Mouse (Mus musculus) limb, embryonic 15.5 days (tissue): Measurements from ENCODE around the gene Hid1. TPM values are rescaled to one million over a fixed set of nuclear protein-coding genes. Genes with fewer than 3 reads are reported as not detected.
"Not testable (repeated sequence)": the region's sequence is repeated elsewhere in the genome, so short reads cannot be mapped to it uniquely, and the experiment has no call there.

Experiments used
- ATAC-seq: fragments of 200-750 bp; cut with Nextera tagmentation; 2 replicates; pipeline ENCODE4 v1.8.0; 2017; ENCODE audit warnings: low read depth, moderate TSS enrichment; ENCODE audit not compliant: insufficient number of reproducible peaks, low FRiP score, low TSS enrichment
- H3K27ac ChIP-seq: fragments of 300-500 bp; sonication (generic); 2 replicates; pipeline ENCODE4 v1.5.1; 2015; ENCODE audit warnings: moderate library complexity, mild to moderate bottlenecking, inconsistent platforms
- H3K27me3 ChIP-seq: fragments of 300-500 bp; sonication (generic); 2 replicates; pipeline ENCODE4 v1.6.1; 2015; ENCODE audit warnings: inconsistent platforms
- H3K36me3 ChIP-seq: fragments of 300-500 bp; sonication (generic); 2 replicates; pipeline ENCODE4 v1.6.1; 2015; ENCODE audit warnings: inconsistent platforms
- H3K4me1 ChIP-seq: fragments of 300-500 bp; sonication (generic); 2 replicates; pipeline ENCODE4 v1.6.1; 2015; ENCODE audit warnings: inconsistent platforms
- H3K4me2 ChIP-seq: fragments of 300-500 bp; sonication (generic); 2 replicates; pipeline ENCODE4 v1.6.1; 2015; ENCODE audit warnings: mild to moderate bottlenecking, inconsistent platforms
- H3K4me3 ChIP-seq: fragments of 300-500 bp; sonication (generic); 2 replicates; pipeline ENCODE4 v1.5.1; 2015; ENCODE audit warnings: mild to moderate bottlenecking, inconsistent platforms
- H3K9ac ChIP-seq: fragments of 300-500 bp; sonication (generic); 2 replicates; pipeline ENCODE4 v1.6.1; 2015; ENCODE audit warnings: inconsistent platforms
- H3K9me3 ChIP-seq: fragments of 300-500 bp; sonication (generic); 2 replicates; pipeline ENCODE4 v1.6.1; 2016; ENCODE audit warnings: inconsistent platforms
- WGBS: fragments of 180-500 bp; shearing (Covaris S2); methylation state at CpG from one replicate; pipeline ENCODE4 v1.1.7; 2015; 5-methylcytosine and 5-hydroxymethylcytosine counted together
- polyA plus RNA-seq: library from polyadenylated mRNA; unstranded; fragments of >200 nt; fragmentation: Nextera tagmentation; extraction: Ambion mirVana; gene quantifications from 2 replicates; pipeline ENCODE4 v1.2.1, GENCODE M21; 2015

The Hid1 gene
- polyA plus RNA-seq, 1 experiment from 2014 or later: 3.9 TPM

GRCm38 (mm10) chr11:115386859-115387258, 19.3 kb upstream of the Hid1 start:
- H3K9ac ChIP-seq, H3K27ac ChIP-seq, ATAC-seq: not testable (repeated sequence)

GRCm38 (mm10) chr11:115384587-115384986, 17.0 kb upstream of the Hid1 start:
- WGBS: 72% methylated on average over 5 of the region's 5 CpGs
- Histone ChIP-seq H3K9ac (no peak overlapping the region), H3K9me3 (no peaks in the 10 kb centered on the region), H3K4me2 (no peak overlapping the region), H3K27me3 (no peaks in the 10 kb centered on the region), H3K36me3 (no peaks in the 10 kb centered on the region), H3K4me1 (peaks cover 40% of the 10 kb centered on the region), H3K27ac (no peak overlapping the region), H3K4me3 (no peak overlapping the region)
- no peak for ATAC-seq

More at GRCm38 (mm10) chr11:115386859-115387258, 19.3 kb upstream of the Hid1 start:
- H3K4me2 ChIP-seq, H3K4me3 ChIP-seq, H3K27me3 ChIP-seq, H3K9me3 ChIP-seq: not testable (repeated sequence)
- H3K4me1 ChIP-seq: peaks cover 36% of the 10 kb centered on the region
- H3K36me3 ChIP-seq: peaks cover 17% of the 10 kb centered on the region
- WGBS: 76% methylated on average over 3 of the region's 3 CpGs

- H3K4me3 ChIP-seq: peak overlapping the region; percentile 84; the same call in 1 of the 2 replicates
Observed at GRCm38 (mm10) chr11:115383701-115384474, 16.3 kb upstream of the Hid1 start.

GRCm38 (mm10) chr11:115382891-115383290, 15.3 kb upstream of the Hid1 start:
- Histone ChIP-seq H3K9ac (0 out of 2 replicates have a peak overlapping the region, but pooled peaks have one; percentile 1), H3K4me1 (peaks cover 40% of the 10 kb centered on the region), H3K9me3 (no peaks in the 10 kb centered on the region), H3K27me3 (no peaks in the 10 kb centered on the region), H3K27ac (peak overlapping the region; percentile 88; the same call in 1 of the 2 replicates), H3K4me3 (peak overlapping the region; percentile 84), H3K36me3 (no peaks in the 10 kb centered on the region), H3K4me2 (peak overlapping the region; percentile 81)
- no peak for ATAC-seq
- 19% methylated on average over 5 of the region's 5 CpGs for WGBS

More at GRCm38 (mm10) chr11:115383701-115384474, 16.3 kb upstream of the Hid1 start:
- H3K27me3 ChIP-seq: no peaks in the 10 kb centered on the region
- H3K9ac ChIP-seq: no peak overlapping the region
- no peaks in the 10 kb centered on the region for H3K36me3 ChIP-seq
- ATAC-seq: no peak
- H3K9me3 ChIP-seq: no peaks in the 10 kb centered on the region
- 42% methylated on average over 16 of the region's 16 CpGs for WGBS
- H3K4me2 ChIP-seq: peak overlapping the region; percentile 81
- peaks cover 40% of the 10 kb centered on the region for H3K4me1 ChIP-seq
- no peak overlapping the region for H3K27ac ChIP-seq

GRCm38 (mm10) chr11:115381743-115382539, 14.4 kb upstream of the Hid1 start, which contains the start of gene Cdr2l:
Cdr2l (plus strand) TSS chr11:115381916.
- H3K4me3 ChIP-seq: peak within 1 kb of the TSS; percentile 84
- under 1% methylated on average over 74 of the region's 76 CpGs for WGBS
- no peaks in the 10 kb centered on the region for H3K9me3 ChIP-seq
- H3K4me2 ChIP-seq: peak within 1 kb of the TSS; percentile 81
- H3K36me3 ChIP-seq: no peaks in the 10 kb centered on the region
- peak within 1 kb of the TSS; percentile 88 for H3K27ac ChIP-seq
- ATAC-seq: peak; percentile 83
- H3K9ac ChIP-seq: peak within 1 kb of the TSS; percentile 79
- H3K27me3 ChIP-seq: no peaks in the 10 kb centered on the region
- peaks cover 40% of the 10 kb centered on the region for H3K4me1 ChIP-seq

- Histone ChIP-seq H3K27me3 (no peaks in the 10 kb centered on the region), H3K4me1 (peaks cover 40% of the 10 kb centered on the region), H3K36me3 (no peaks in the 10 kb centered on the region), H3K4me3 (peak overlapping the region; percentile 84), H3K9me3 (no peaks in the 10 kb centered on the region), H3K4me2 (peak overlapping the region; percentile 81), H3K9ac (no peak overlapping the region), H3K27ac (peak overlapping the region; percentile 22)
- no peak for ATAC-seq
- WGBS: 9% methylated on average over 9 of the region's 9 CpGs
Observed at GRCm38 (mm10) chr11:115381276-115381675, 13.7 kb upstream of the Hid1 start.

GRCm38 (mm10) chr11:115377854-115378253, 10.3 kb upstream of the Hid1 start:
- H3K9me3 ChIP-seq: no peaks in the 10 kb centered on the region
- WGBS: 82% methylated on average over 7 of the region's 7 CpGs
- peaks cover 23% of the 10 kb centered on the region for H3K4me1 ChIP-seq
- H3K9ac ChIP-seq: no peak overlapping the region
- no peak overlapping the region for H3K4me3 ChIP-seq
- no peaks in the 10 kb centered on the region for H3K36me3 ChIP-seq
- peaks cover 34% of the 10 kb centered on the region for H3K27me3 ChIP-seq
- no peak overlapping the region for H3K27ac ChIP-seq
- no peak overlapping the region for H3K4me2 ChIP-seq
- no peak for ATAC-seq

GRCm38 (mm10) chr11:115377254-115377653, 9.7 kb upstream of the Hid1 start:
- peaks cover 38% of the 10 kb centered on the region for H3K27me3 ChIP-seq
- H3K4me1 ChIP-seq: peaks cover 17% of the 10 kb centered on the region
- H3K36me3 ChIP-seq: no peaks in the 10 kb centered on the region
- 80% methylated on average over 4 of the region's 4 CpGs for WGBS
- H3K9me3 ChIP-seq: no peaks in the 10 kb centered on the region
- no peak overlapping the region for H3K9ac ChIP-seq
- no peak overlapping the region for H3K4me3 ChIP-seq
- no peak for ATAC-seq
- no peak overlapping the region for H3K4me2 ChIP-seq
- no peak overlapping the region for H3K27ac ChIP-seq

GRCm38 (mm10) chr11:115376722-115377121, 9.2 kb upstream of the Hid1 start:
- Histone ChIP-seq H3K4me1 (peaks cover 12% of the 10 kb centered on the region), H3K27ac (no peak overlapping the region), H3K9me3 (no peaks in the 10 kb centered on the region), H3K4me3 (no peak overlapping the region), H3K36me3 (no peaks in the 10 kb centered on the region), H3K9ac (no peak overlapping the region), H3K4me2 (no peak overlapping the region), H3K27me3 (peaks cover 42% of the 10 kb centered on the region)
- 52% methylated on average over 7 of the region's 7 CpGs for WGBS
- no peak for ATAC-seq

- peaks cover 61% of the 10 kb centered on the region for H3K27me3 ChIP-seq
- peaks cover 9% of the 10 kb centered on the region for H3K4me1 ChIP-seq
- H3K27ac ChIP-seq: no peak overlapping the region
- ATAC-seq: no peak
- no peak overlapping the region for H3K9ac ChIP-seq
- WGBS: 61% methylated on average over 12 of the region's 12 CpGs
- H3K36me3 ChIP-seq: no peaks in the 10 kb centered on the region
- no peaks in the 10 kb centered on the region for H3K9me3 ChIP-seq
- peak overlapping the region; percentile 35; the same call in 1 of the 2 replicates for H3K4me3 ChIP-seq
- H3K4me2 ChIP-seq: peak overlapping the region; percentile 63
Observed at GRCm38 (mm10) chr11:115374695-115375425, 7.3 kb upstream of the Hid1 start.
